Comparison of ENCODE assay signal across 7 mouse cellular contexts in the genomic region with DNA sequence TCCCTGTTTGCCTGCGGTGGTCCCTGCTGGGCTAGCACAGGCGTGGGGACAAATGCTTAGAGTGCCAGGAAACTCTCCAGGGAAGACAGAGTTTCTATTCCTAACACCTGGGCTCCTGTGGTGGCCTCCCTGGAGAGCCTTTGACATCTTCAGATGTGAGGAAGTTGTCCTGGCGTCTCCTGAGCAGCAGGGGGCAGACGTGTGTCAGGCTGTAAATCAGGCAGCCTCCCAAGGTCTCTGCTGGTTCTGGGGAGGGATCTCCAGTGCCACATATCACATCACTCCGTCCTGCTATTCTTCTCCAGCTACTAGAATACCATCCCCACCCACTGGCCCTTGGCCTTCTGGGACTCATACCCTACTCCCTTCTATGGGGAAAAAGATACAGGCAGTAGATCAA. TPM values are rescaled to one million over a fixed set of nuclear protein-coding genes. Genes with fewer than 3 reads are reported as not detected.
DNase-seq lines count a peak whose midpoint lies in the region; ATAC-seq lines count a peak whose summit lies in the region.

No protein-coding gene starts in this region.

- H3K4me3 ChIP-seq in embryonic facial prominence, embryonic 13.5 days, result no peak overlapping the region

- H3K27me3 ChIP-seq in embryonic facial prominence, embryonic 13.5 days, result no peaks in the 10 kb centered on the region

- intact Hi-C loops in heart, postnatal 14 days (cut with DNase I), result loop anchor here (5.0 kb wide), 1 partner anchor 351 kb away; the partner anchor contains the start of genes Nek8 and Tlcd1

- no peak overlapping the region for H3K4me2 ChIP-seq in embryonic facial prominence, embryonic 13.5 days

- peak; percentile 86 for DNase-seq in ES-CJ7 (ENCODE audit: low read depth, low spot score)
- peak; percentile 88 for DNase-seq in adrenal gland, postnatal 14 days
- DNase-seq in heart, postnatal 14 days, result peak; percentile 72 to 79
- peak; percentile 67 for DNase-seq in layer of hippocampus, adult 9-11 months
- DNase-seq in lung, postnatal 4 days, result peak; percentile 72 to 76
- DNase-seq in right cerebral cortex, postnatal 36 days (ENCODE audit: low spot score in 2 of 2), result peak; percentile 51 to 55

- H3K4me1 ChIP-seq in embryonic facial prominence, embryonic 13.5 days, result peaks cover 13% of the 10 kb centered on the region; the same call in 1 of the 2 replicates

- peaks cover 64% of the 10 kb centered on the region for H3K36me3 ChIP-seq in embryonic facial prominence, embryonic 13.5 days

- WGBS in embryonic facial prominence, embryonic 13.5 days, result under 1% methylated on average over 5 of the region's 5 CpGs

- H3K9ac ChIP-seq in embryonic facial prominence, embryonic 13.5 days, result no peak overlapping the region

- ATAC-seq in embryonic facial prominence, embryonic 13.5 days (ENCODE audit: insufficient number of reproducible peaks, insufficient read depth, low FRiP score, low TSS enrichment, low read depth), result no peak

- no peaks in the 10 kb centered on the region for H3K9me3 ChIP-seq in embryonic facial prominence, embryonic 13.5 days

- H3K27ac ChIP-seq in embryonic facial prominence, embryonic 13.5 days, result 0 out of 2 replicates have a peak overlapping the region, but pooled peaks have one; percentile 2

RNA-seq across cellular contexts. Expression of gene Gm10277, which starts 38.3 kb away (rescaled TPM):
- total RNA-seq in adrenal gland, postnatal 14 days (2021), result not detected in 2 replicates
- 1.8 TPM in 2 replicates for polyA plus RNA-seq in embryonic facial prominence, embryonic 13.5 days (2015; fragmentation: Nextera tagmentation; extraction: Ambion mirVana)
- not detected for total RNA-seq in heart, postnatal 14 days (2021)
